Mouse (Mus musculus): ENCODE results near the gene Sstr2.

Sstr2 gene

DNA sequence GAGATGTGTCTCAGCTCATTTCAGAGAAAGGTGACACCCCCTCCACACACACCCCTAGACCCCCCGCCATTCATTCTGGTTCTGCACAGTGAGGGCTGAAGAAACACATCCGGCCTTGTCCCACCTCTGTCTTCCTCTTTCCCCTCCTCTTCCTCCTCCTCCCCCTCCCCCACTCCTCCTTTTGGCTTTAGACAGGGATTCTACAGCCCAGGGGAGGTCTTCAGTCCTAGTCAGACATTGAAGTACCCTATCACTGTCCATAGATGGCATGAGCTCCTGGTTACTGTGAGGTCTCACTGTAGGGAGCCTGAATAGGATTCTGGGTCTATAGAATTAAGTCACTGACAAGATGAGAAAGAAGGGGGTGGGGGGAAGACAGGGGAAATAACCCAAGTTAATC lies 1.9 kb downstream of the Sstr2 start:
- DNase-seq = no peak

DNA sequence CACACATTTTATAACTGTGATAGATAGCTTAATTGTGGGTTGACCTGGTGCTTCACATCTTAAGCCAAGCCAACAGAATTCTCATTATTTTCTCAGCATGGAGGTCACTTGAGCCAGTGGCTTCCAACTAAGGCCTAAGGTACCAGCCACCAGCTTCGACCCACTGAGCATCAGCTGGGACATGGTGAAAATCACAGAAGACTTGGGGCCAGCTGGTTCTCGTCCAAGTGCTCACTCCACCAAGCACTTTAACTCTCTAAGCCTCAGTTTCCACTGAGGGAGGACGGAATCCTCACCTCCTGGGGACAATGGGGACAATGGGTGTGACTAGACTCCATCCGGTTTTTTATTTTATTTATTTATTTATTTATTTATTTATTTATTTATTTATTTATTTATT lies 2.9 kb downstream of the Sstr2 start:
- no peak for DNase-seq

DNA sequence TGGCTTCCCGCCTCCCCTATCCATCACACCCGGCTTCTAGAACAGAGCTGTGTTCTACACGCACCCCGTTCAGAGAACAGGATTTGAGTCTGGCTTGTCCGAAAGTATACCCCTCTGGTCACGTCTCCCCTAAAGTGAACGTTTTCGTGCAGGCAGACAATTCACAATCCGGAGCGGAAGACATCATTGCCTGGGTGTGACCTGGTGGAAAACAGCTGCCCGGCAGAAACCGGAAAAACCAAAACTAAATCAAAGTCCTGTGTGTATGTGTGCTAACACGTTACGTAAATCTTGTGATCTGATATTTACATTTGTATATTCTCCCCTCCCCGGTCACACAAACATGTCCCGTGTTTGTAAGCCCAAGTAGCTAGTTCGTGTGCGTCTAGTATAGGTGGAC lies 6.3 kb downstream of the Sstr2 start:
- DNase-seq = no peak

DNA sequence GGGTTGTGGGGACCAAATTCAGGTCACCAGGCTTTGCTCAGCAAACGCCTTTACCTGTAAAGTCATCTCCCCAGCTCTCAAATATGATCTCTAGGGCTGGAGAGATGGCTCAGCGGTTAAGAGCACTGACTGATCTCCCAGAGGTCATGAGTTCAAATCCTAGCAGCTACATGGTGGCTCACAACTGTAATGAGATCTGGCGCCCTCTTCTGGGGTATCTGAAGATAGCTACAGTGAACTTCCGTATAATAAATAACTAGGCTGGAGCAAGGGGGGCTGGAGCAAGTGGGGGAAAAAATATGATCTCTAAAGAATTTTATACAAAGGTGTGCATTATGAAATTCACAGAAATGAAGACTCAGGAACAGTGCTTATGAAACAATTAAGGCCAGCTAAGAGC lies 8.6 kb downstream of the Sstr2 start:
- DNase-seq = no peak

DNA sequence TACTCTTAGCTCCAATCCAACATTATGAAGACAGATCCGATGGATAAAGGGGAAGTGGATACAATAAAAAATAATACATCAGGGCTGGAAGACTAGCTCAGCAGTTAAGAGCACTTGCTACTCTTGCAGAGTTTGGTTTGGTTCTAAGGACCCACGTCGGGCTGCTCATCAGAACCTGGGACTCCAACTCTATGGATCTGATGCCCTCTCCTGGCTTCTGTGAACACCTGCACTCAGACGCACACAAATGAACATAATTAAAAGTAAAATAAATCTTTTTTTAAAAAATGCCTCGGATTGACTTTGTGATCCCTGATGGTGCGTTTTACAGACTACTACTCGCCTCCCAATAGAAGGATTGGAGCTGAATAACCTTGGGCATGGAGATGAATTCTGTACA lies 11.5 kb downstream of the Sstr2 start:
- no peak for DNase-seq

DNA sequence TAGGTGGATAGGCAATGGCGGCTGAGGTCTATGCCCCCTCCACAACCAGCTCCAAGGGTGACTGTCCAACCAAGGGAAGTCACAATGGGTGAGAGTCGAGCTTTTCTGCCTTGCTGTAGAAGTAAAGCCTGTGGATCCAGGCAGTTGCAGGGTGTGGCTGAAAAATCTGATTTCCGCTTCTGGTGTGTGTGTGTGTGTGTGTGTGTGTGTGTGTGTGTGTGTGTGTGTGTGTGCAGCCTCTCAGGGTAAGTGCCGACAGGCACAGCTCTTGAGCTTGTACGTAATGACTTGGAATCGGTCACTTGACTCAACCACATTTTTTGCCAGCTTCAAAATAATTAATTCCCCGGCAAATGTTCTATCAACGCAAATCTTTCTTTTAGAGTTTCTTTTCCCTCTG lies 12.2 kb downstream of the Sstr2 start:
- no peak for DNase-seq

DNA sequence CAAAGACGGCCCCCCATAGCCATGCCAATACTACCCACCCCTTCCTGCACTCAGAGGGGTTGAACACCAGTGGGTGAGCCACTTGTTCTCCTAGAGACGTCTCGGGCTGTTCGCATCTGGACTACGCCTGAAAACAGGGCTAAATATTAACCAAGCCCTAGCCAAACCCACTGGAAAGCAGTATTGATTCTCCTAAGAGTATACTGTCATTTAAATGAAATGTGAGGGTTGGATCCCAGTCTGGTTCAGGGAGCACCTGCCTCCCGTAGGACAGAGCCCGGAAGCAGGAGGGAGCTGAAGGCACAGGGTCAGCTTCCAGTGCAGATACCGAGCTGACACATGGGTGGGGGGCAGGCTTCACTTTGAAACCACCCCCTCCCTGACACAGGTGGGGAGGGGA lies 12.7 kb downstream of the Sstr2 start:
- no peak for DNase-seq

DNA sequence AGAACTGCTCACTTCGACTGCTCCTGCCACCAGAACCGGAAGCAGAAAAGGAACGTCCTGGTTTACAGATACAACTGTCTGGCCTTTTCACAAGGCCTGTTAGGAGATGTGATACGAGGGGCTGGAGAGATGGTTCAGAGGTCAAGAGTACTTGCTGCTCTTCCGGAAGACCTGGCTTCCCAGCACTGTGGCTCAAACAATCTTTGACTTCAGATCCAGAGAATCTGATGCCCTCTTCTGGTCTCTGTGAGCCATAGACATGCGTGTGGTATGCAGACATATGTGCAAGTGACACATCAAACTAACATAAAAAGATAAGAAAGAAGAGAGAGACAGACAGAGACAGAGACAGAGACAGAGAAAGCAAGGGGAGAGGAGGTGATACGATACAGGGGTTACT lies 13.2 kb downstream of the Sstr2 start:
- no peak for DNase-seq

DNA sequence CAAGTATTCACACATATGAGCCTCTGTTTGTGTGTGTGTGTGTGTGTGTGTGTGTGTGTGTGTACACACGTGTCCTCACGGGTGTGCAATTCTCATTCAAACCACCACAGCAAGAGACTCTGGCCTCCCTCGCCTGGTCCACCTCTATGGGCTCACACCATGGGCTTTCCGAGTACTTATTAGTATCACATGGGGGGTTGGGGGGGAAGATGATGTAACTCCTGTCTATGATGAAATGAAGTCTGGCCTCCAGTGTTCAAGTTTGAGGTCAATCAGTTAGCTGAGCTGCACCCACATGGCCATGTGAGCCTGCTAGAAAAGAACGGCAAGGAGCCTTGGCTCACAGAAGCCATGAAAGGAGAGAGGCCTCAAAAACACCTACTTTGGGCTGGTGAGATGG lies 14.3 kb downstream of the Sstr2 start:
- DNase-seq = no peak

DNA sequence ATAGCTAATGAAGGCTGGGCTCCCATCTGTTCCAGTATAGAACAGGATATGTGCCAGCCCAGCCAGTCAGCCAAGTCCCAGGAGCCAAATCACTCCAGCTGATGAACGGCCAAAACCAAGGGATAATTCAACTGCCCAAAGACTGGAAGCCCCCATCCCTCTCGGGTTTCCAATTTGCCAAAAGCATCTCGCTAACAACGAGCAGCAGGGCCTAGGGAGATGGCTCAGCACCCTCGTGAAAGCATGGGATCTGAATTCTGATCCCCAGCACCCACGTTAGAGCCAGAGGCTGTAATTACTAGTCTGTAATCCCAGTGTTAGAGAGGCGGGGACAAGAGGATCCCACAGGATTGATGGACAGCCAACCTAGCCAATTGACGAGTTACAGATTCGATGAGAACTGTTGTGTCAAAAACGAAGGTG lies 15.6 kb downstream of the Sstr2 start:
- no peak for DNase-seq

DNA sequence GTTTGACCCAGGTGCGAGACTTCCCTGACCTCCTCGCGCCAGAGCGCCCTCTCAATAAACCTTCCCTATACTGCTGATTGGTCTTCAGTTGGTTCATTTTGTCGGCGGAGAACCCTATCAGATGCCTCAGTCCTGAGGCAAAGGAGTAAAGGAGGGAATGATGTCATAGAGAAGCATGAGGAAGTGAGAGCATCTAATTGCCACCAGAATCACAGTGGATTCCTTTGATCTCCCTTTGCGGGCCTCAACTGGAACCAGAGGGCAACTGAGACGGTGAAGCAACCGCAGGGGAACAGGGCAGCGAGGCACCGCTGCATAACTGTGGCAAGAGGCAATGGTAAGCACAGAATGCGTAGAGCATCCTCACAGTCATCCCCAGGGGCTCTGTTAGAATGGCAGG lies 19.5 kb downstream of the Sstr2 start:
- no peak for DNase-seq

DNA sequence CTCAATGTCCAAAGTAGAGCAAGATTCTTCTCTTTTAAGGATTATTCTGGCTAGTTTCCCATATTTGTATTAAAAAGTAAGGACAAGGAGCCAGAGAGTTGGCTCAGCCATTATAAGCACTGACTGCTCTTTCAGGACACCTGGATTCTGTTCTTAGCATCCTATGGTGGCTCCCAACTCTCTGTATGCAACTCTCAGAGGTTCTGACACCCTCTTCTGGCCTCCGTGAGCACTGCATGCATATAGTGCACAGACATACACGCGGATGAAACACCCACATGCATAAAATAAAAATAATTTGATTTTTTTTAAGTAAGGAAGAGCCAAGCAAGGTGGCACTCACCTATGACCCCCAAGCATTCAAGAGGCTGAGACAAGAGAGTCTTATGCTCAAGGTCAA lies 26.0 kb downstream of the Sstr2 start:
- DNase-seq = no peak

DNA sequence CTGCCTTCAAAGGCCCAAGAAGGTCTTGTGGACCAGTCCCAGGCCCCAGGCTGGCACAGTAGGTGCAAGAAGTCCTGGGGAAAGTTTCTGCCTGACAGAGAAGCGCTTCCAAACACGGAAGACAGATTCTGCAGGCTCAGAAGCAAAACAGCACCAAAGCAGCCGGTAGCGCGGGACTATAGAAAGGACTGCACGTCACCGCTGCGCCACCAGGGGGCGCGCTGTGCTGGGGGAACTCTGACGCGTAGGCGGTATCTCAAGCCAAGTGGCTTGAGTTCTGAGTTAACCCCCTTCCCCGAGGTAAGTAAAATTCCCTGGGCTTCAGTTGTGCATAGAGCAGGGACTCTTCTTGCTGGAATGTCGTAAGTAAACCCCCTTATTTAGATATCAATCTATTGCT lies 29.0 kb downstream of the Sstr2 start:
- peak; percentile 81 for DNase-seq

DNA sequence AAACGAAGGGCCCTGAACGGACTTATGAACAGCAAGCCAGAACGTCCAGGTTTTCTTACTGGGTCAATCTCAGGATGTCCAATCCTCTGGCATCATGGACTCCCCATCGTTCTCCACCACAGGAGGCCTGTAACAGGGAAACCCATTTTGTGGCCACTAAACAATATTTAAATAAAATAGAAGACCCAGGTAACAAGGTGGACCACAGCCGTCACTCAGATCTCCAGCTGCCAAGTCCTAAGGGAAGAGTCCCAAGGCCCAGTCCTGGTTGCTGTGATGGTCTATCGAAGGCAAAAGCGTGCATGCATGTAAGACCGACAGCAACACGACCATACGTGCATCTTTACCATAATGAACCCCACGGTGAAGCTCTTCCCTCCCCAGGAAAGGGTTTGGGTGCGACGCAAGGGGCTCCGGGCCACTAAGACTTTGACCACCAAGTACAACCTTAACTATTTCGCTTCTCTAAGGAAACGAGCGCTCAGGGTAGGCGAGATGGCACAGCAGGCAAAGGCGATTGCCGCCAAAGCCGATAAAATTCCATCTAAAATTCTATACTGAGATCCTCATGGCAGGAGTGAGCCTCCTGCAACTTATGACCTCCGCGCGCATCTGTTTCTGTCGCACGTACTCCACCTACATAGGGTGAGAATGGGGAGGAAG lies 29.7 kb downstream of the Sstr2 start, which contains the start of gene Cog1:
Gene Cog1 (plus strand): TSS at position 480 of the 663 bp plus-strand sequence.
- DNase-seq = peak; percentile 32

DNA sequence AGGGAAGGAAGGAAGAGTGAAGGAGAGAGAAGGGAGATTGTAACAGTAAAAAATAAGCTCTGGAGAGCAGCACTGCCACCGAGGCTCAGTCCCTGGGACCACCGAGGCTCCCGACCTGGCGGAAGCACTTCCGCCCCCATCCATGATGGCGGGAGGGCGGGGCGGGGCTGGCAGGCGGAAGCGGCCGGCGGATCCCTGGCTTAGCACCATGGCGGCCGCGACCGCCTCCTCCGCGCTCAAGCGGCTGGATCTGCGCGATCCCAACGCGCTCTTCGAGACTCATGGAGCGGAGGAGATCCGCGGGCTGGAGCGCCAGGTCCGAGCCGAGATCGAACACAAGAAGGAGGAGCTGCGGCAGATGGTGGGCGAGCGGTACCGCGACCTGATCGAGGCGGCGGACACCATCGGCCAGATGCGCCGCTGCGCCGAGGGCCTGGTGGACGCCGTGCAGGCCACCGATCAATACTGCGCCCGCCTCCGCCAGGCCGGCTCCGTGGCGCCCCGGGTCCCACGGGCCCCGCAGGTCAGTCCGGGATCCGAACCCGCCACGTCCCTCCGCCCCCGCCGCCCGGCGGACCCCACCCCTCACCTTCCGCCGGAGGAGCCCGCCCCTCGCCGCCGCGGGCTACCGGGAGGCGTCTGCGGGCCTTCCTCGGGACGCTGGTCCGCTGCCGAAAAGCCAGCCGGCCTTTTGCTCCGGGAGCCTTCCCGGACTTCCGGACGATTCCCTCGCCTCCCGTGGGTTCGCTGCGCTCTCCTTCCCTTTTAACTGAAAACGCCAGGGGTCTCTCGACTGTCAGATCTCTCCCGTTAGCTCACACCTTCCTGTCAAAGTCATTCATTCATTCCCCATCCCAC lies 30.4 kb downstream of the Sstr2 start, which contains the start of gene Slc39a11:
Gene Slc39a11 (minus strand): TSS at position 727 of the 858 bp plus-strand sequence.
- DNase-seq = peak; percentile 62

DNA sequence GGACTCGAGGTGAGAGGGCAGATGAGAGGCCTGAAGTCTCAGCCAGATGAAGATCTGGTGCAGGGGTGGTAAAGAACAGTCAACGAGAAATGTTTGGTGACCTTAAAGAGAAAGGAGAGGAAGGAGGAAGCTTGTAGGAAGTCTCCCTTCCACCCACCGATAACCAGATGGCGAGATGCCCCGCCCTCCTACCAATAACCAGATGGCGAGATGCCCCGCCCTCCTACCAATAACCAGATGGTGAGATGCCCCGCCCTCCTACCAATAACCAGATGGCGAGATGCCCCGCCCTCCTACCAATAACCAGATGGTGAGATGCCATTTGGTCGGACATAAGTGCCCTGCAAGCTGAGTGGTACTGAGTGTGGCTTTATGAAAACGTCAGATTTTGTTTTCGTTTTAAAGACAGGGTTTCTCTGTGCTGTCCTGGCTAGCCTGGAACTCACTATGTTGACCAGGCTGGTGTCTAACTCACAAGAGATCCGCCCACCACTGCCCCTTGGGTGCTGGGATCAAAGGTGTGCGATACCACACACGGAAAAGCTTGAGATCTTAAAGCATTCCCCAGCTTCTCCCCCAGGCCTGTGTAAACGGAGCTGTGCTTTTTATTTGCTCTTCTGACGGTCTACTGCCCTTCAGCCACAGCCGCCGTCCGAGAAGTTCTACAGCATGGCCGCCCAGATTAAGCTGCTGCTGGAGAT lies 32.2 kb downstream of the Sstr2 start:
- DNase-seq = peak; percentile 46

DNA sequence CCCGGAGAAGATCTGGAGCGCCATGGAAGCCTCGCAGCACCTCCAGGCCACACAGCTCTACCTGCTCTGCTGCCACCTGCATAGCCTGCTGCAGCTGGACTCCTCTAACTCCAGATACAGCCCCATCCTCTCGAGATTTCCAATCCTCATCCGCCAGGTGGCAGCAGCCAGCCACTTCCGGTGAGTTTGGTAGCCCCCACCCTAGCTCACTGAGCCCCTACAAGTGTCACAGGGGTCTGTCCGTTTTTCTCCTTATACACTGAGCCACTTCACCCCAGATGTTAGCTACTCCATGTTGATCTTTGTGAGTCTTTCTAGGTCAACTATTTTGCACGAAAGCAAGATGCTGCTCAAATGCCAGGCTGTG lies 32.7 kb downstream of the Sstr2 start:
- peak; percentile 56 for DNase-seq

DNA sequence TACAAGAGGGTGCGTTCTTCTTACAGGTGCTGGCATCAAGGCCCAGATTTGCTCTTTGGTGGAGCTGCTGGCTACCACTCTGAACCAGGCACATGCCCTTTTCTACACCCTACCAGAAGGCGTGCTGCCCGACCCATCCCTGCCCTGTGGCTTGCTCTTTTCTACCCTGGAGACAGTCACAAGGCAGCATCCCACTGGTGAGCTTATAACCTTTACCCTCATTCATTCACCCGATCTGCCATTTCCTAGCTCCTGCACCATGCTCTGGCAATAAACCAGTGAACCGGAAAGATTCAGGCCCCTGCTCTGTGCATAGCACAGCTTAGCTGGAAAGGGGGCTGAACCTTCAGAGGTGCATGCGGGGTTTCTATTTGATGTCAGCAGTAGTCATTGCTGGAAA lies 33.4 kb downstream of the Sstr2 start:
- no peak for DNase-seq

DNA sequence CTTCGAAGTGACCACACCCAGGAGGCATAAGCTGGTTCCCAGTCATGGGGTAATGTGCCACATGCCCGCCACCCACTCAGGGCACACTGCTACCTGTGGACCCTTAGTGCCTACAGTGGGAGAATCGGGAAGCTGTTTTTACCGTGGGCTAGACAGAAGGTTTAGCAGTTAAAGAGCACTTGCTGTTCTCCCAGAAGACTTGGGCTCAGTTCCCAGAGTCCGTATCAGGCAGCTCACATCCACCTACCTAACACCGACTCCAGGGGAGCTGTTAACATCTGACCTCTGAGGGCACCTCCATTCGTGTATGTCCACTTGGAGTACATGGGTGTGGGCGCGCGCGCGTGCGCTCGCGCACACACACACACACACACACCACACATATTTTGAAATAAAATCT lies 35.0 kb downstream of the Sstr2 start:
- no peak for DNase-seq

DNA sequence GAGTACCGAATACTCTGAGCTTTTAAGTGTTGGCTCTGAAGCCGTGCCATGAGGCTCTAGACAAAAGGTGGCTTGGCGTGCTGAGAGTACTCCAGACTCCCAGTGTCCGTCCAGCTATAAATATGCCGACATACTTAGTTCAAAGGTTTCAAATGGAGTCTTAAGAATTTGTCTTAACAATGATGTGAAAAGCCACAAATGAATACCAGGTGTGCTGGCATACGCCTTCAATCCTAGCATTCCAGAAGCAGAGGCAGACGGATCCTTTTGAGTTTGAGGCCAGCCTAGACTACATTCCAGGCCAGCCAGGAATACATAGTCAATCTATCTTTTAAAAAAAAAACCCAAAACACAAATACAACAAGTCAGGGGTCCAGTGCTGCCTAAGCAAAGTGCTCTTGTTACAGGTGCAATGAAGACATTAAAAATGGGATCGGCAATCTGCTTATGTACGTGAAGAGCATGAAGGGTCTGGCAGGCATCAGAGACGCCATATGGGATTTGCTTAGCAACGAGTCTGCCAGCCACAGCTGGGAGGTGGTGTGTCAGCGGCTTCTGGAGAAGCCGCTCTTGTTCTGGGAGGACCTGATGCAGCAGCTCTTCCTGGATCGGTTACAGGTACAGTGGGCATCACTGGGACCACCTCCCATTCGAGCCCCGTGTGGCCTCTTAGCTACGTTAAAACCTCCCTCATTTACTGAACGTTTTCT lies 35.6 kb downstream of the Sstr2 start:
- DNase-seq = no peak

DNA sequence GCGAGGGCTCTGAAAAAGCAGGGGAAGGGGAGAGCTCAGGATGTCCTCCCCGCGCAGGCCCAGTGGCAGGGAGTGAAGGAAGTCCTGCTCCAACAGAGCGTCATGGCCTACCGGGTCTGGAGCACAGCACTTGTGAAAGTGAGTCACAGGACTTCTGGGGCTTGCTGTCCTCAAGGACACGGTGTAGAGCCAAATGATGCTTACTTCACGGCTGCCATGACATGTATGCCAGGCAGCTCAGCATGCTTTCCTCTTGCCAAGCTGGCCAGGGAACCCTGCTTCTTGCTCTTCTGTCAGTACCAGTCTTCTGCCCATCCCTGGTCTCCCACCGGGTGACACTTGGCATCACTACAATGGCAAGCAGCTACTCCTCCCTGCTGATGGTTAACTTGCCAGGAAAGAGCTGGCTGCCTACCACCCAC lies 37.4 kb downstream of the Sstr2 start:
- DNase-seq = peak; percentile 92

DNA sequence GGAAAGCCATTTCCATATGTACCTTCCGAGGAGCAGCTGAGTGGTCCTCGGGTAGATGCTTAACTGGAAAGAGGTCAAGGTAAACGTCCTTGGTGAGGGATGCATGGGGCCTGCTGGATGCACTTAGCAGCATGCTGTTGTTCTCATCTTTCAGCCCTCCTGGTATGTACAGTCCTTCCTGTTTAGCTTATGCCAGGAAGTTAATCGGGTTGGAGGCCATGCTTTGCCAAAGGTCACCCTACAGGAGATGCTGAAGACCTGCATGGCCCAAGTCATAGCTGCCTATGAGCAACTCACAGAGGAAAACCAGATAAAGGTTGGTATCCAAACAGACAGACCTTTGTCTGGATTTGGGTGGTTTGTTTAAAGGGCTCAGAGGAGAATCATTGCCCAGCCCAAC lies 38.1 kb downstream of the Sstr2 start:
- no peak for DNase-seq

DNA sequence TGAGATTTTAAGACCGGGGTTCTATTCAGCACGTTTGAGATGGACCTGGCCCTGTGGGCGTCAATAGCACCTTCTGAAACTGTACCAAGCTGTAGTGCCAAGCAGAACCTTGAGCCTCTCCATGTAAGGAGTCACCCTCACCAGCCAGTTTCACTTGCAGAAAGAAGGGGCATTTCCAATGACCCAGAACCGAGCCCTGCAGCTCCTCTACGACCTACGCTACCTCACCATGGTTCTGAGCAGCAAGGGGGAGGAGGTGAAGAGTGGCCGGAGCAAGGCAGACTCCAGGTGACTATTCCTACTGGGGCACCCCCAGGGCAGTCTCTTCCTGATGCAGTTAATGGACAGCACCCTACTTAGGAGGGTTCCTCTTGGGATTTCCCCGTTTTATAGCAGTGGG lies 39.2 kb downstream of the Sstr2 start:
- DNase-seq = no peak
